Mouse (Mus musculus) liver, embryonic 14.5 days (tissue): ENCODE measurements around the gene Gm28053. TPM values are rescaled to one million over a fixed set of nuclear protein-coding genes. Genes with fewer than 3 reads are reported as not detected.
A peak's percentile ranks its signal among the peaks of the same experiment; 100 is the strongest.

Experiments used
- ATAC-seq: fragments of 200-750 bp; cut with Nextera tagmentation; 2 replicates; pipeline ENCODE4 v1.8.0; 2017; ENCODE audit warnings: moderate number of reproducible peaks, mild to moderate bottlenecking, moderate library complexity; ENCODE audit not compliant: insufficient read depth
- DNase-seq, 3 experiments: peaks; one replicate each; pipeline ENCODE4 v3.0.0-alpha.2; 2012 to 2013; ENCODE audit warnings: low read depth in 3 of 3, low spot score in 3 of 3
- H3K27ac ChIP-seq: fragments of 300-500 bp; sonication (generic); 2 replicates; pipeline ENCODE4 v1.5.1; 2014; ENCODE audit warnings: moderate library complexity, mild to moderate bottlenecking, control low read depth, inconsistent platforms
- H3K27me3 ChIP-seq: fragments of 300-500 bp; sonication (generic); 2 replicates; pipeline ENCODE4 v1.6.1; 2014; ENCODE audit warnings: mild to moderate bottlenecking, low read length, moderate library complexity; ENCODE audit not compliant: control insufficient read depth, insufficient read depth
- H3K36me3 ChIP-seq: fragments of 300-500 bp; sonication (generic); replicated peaks from 2 replicates; pipeline ENCODE4 v1.6.1; 2014; ENCODE audit warnings: low read depth; ENCODE audit not compliant: control insufficient read depth, insufficient read depth
- H3K4me1 ChIP-seq, 2 experiments: fragments of 200-500 bp in 1 of 2; fragments of 300-500 bp in 1 of 2; sonication (generic) in 1 of 2; replicated peaks; 2 replicates each; pipeline ENCODE4 v1.6.1; 2012 to 2014; ENCODE audit warnings: antibody characterized with exemption in 1 of 2, inconsistent platforms in 1 of 2, low read length in 1 of 2; ENCODE audit not compliant: control insufficient read depth in 2 of 2, insufficient read depth in 2 of 2
- H3K4me2 ChIP-seq: fragments of 300-500 bp; sonication (generic); 2 replicates; pipeline ENCODE4 v1.6.1; 2014; ENCODE audit warnings: low read depth, mild to moderate bottlenecking, control low read depth, moderate library complexity
- H3K4me3 ChIP-seq, 2 experiments: fragments of 200-500 bp in 1 of 2; fragments of 300-500 bp in 1 of 2; sonication (generic) in 1 of 2; 2 replicates each; pipeline ENCODE4 v1.5.1; 2012 to 2014; ENCODE audit warnings: low read depth in 2 of 2, low read length in 2 of 2, mild to moderate bottlenecking in 2 of 2, control low read depth in 1 of 2, inconsistent platforms in 1 of 2, moderate library complexity in 1 of 2; ENCODE audit not compliant: insufficient read depth in 1 of 2
- H3K9ac ChIP-seq: fragments of 300-500 bp; sonication (generic); replicated peaks from 2 replicates; pipeline ENCODE4 v1.6.1; 2014; ENCODE audit warnings: mild to moderate bottlenecking, control low read depth, moderate library complexity
- H3K9me3 ChIP-seq: fragments of 300-500 bp; sonication (generic); 2 replicates; pipeline ENCODE4 v1.6.1; 2016; ENCODE audit warnings: low read length, mixed read lengths; ENCODE audit not compliant: control insufficient read depth
- CTCF ChIP-seq: IDR thresholded peaks from 2 replicates; pipeline ENCODE4 v1.5.1; 2016; ENCODE audit warnings: antibody characterized with exemption, low read depth, control low read depth
- EP300 ChIP-seq: IDR thresholded peaks from 2 replicates; pipeline ENCODE4 v1.6.1; 2016; ENCODE audit warnings: antibody characterized with exemption, low read depth
- WGBS: fragments of 180-500 bp; shearing (Covaris S2); extraction: QIAGEN DNeasy Blood & Tissue Kit; methylation state at CpG from one replicate; pipeline ENCODE4 v1.1.7; 2014; ENCODE audit not compliant: insufficient replicate concordance; 5-methylcytosine and 5-hydroxymethylcytosine counted together
- polyA plus RNA-seq, 2 experiments: library from polyadenylated mRNA; depleted of rRNA in 1 of 2; stranded (reverse) in 1 of 2; unstranded in 1 of 2; fragments of >200 nt; fragmentation: Nextera tagmentation in 1 of 2; extraction: Ambion mirVana in 1 of 2; gene quantifications; 2 replicates each; pipeline versions ENCODE4 v1.2.1 to v1.2.3; 2012 to 2014

Gm28053 gene
- polyA plus RNA-seq, 2 experiments = 0.39 to 0.48 TPM

DNA sequence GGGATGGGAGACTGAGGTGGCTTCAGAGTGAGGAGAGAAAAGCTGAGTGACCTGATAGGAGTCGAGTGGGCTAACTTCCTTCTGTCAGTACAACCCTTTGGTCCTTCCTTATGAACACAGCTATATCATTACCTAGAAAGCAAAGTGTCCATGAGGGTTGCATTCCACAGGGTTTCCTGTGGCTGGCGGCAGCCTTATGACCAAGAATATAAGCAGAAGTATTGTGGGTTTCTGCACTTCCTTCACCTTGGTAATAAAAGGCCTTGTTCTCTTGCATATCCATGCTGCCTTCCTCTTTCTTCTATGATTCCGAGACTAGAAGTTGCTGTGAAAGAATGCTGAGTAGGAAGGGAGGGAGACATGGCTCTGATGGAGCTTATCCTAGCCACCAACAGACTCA is 19.5 kb upstream of the Gm28053 start:
- no peaks in the 10 kb centered on the region for H3K9me3 ChIP-seq
- DNase-seq (no peak), ATAC-seq (no peak)
- TF ChIP-seq EP300 (no peak), CTCF (no peak)
- no peaks in the 10 kb centered on the region; a peak in 1 of 4 replicates for H3K4me1 ChIP-seq
- 12% methylated on average over 3 of the region's 3 CpGs for WGBS
- no peak overlapping the region for H3K4me2 ChIP-seq
- H3K27me3 ChIP-seq = no peaks in the 10 kb centered on the region
- H3K9ac ChIP-seq = no peak overlapping the region
- no peak overlapping the region for H3K27ac ChIP-seq
- no peaks in the 10 kb centered on the region for H3K36me3 ChIP-seq
- H3K4me3 ChIP-seq = no peak overlapping the region

DNA sequence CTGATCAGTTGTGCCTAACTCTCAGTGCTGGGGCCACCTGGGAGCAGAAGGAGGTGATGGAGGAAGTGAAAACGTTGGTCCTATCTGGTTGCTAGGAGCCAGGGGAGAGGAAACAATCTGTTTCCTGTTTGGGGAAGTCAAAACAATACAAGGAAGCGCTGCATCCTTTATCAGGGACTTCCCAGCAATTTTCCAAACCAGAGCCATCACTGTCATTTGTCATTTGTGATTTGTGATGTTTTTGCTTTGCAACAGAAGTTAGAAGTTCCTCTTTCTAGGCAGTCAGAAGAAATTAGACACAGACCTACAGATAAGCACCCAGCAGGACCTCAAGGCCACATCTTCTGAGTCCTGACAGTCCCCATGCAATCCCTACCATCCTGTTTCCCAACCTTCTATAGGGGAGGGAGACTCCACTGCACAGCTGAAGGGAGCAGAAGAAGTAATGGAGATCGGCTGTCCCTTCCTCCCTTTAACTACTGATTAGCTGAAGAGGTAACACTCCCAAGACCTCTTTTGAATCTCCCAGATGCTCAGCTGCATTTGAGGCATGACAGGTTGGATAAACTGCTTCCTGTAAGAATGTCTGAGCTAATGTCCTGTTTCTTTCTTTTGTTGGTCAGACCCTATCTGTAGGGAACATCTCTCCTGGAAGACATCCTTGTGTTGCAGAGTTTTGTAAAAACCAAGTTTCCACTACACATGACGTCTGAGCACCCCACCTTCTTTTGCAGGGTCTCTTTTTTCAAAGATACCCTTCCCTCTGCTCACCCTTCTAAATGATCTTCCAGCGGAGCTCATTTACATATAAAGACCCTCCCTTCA is 17.9 kb upstream of the Gm28053 start:
- H3K4me3 ChIP-seq = no peak overlapping the region
- no peak overlapping the region for H3K27ac ChIP-seq
- ATAC-seq = peak; percentile 55; the same call in 1 of the 2 replicates

DNA sequence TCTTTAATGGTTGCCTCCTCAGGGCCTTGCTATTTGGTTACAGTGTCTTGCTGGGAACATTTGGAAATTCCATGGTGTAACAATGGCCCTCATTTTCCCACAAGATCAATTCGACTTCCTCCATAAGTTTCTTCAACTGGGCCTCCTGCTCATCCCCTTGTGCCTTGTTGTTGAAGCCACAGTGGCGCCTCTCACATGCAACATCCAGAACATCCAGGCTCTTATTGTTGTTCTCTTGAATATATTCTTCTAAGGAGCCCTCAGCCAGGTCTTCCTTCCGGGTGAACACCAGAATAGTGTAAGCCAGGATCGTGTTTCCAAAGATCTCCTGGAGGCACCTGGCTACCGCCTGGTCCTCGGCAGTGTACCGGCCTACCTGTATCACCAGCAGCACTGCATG is 16.3 kb upstream of the Gm28053 start:
- H3K4me3 ChIP-seq = no peak overlapping the region
- ATAC-seq = no peak
- no peak for TF ChIP-seq CTCF
- TF ChIP-seq EP300 = no peak
- no peak overlapping the region for H3K27ac ChIP-seq
- no peaks in the 10 kb centered on the region for H3K36me3 ChIP-seq
- no peaks in the 10 kb centered on the region for H3K9me3 ChIP-seq
- H3K4me2 ChIP-seq = no peak overlapping the region
- no peak overlapping the region for H3K9ac ChIP-seq
- no peaks in the 10 kb centered on the region for H3K27me3 ChIP-seq
- DNase-seq = no peak
- H3K4me1 ChIP-seq = no peaks in the 10 kb centered on the region; a peak in 1 of 4 replicates
- 67% methylated on average over 7 of the region's 7 CpGs for WGBS

More for the DNA sequence above, 17.9 kb upstream of the Gm28053 start:
- no peak for DNase-seq
- no peaks in the 10 kb centered on the region; a peak in 1 of 4 replicates for H3K4me1 ChIP-seq
- no peak overlapping the region for H3K4me2 ChIP-seq
- WGBS = 12% methylated on average over 5 of the region's 5 CpGs
- TF ChIP-seq CTCF (no peak), EP300 (no peak)
- no peaks in the 10 kb centered on the region for H3K9me3 ChIP-seq
- H3K27me3 ChIP-seq = no peaks in the 10 kb centered on the region
- no peaks in the 10 kb centered on the region for H3K36me3 ChIP-seq
- H3K9ac ChIP-seq = no peak overlapping the region

DNA sequence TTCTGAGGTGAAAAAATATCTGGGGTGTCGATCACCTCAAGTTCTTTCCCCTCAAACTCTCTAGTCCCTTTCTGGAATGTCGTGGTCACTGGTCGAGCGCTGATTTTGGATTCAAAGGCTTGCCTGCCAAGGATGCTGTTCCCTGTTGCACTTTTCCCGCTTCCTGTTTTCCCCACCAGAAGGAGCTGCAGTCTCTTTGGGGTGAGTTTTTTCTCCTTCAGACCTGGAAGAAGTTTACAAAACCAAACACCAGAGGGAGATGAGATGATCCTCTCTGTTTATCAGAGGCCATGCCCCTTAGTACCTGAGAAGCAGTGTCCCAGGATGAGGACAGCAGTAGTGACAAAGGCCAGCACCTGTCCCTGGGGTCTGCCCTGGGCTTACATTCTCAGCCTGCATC is 15.8 kb upstream of the Gm28053 start:
- TF ChIP-seq CTCF (no peak), EP300 (no peak)
- H3K9ac ChIP-seq = no peak overlapping the region
- H3K27me3 ChIP-seq = no peaks in the 10 kb centered on the region
- DNase-seq (no peak), ATAC-seq (no peak)
- no peak overlapping the region for H3K4me3 ChIP-seq
- H3K36me3 ChIP-seq = no peaks in the 10 kb centered on the region
- H3K9me3 ChIP-seq = no peaks in the 10 kb centered on the region
- H3K4me2 ChIP-seq = no peak overlapping the region
- no peaks in the 10 kb centered on the region; a peak in 1 of 4 replicates for H3K4me1 ChIP-seq
- H3K27ac ChIP-seq = no peak overlapping the region
- WGBS = 69% methylated on average over 5 of the region's 5 CpGs

DNA sequence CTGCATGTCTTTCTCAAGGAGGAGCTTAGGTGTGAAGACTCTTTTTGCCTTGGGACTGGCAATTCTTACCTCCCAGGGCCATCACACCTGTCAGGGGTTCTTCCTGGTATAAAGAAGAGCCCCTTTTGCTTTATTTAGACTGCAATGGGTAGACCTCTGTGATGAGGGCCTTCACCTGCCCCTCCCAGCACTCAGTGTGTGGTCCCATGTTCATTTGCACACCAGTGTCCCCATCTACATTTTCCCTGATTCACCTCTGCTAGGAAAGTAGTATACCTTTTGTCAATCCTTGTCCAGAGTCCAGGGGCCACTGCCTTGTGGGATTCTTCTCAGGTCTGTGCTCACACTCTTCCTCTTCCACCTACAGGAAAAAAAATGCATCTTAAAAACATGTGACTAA is 14.3 kb upstream of the Gm28053 start:
- no peak for TF ChIP-seq EP300
- TF ChIP-seq CTCF = no peak
- Histone ChIP-seq H3K27me3 (no peaks in the 10 kb centered on the region), H3K36me3 (no peaks in the 10 kb centered on the region), H3K4me2 (no peak overlapping the region), H3K9ac (no peak overlapping the region), H3K4me1 (peaks cover 0 to 2% of the 10 kb centered on the region in 2 experiments; a peak in 1 of 4 replicates), H3K4me3 (no peak overlapping the region), H3K9me3 (no peaks in the 10 kb centered on the region), H3K27ac (no peak overlapping the region)
- no peak for ATAC-seq
- DNase-seq = no peak
